Mouse (Mus musculus): ENCODE data around the gene Ccm2. TPM values are rescaled to one million over a fixed set of nuclear protein-coding genes. Genes with fewer than 3 reads are reported as not detected.

Gene Ccm2
- polyA plus RNA-seq, 1 experiment from 2014 or later: 89.7 TPM

GRCm38 (mm10) chr11:6563201-6563600 lies 16.5 kb downstream of the Ccm2 start:
- no peak overlapping the region for H3K9ac ChIP-seq
- no peak overlapping the region for H3K27ac ChIP-seq
- ATAC-seq (ENCODE audit: insufficient number of reproducible peaks, low FRiP score, low TSS enrichment, low read depth): no peak
- no peaks in the 10 kb centered on the region for H3K27me3 ChIP-seq
- peaks cover 7% of the 10 kb centered on the region; the same call in 1 of the 2 replicates for H3K4me1 ChIP-seq
- no peak overlapping the region for H3K4me2 ChIP-seq
- H3K4me3 ChIP-seq: no peak overlapping the region
- H3K9me3 ChIP-seq: no peaks in the 10 kb centered on the region
- H3K36me3 ChIP-seq: peaks cover 3% of the 10 kb centered on the region; the same call in 1 of the 2 replicates
- WGBS: 88% methylated on average over 4 of the region's 4 CpGs

GRCm38 (mm10) chr11:6566496-6566895 lies 19.8 kb downstream of the Ccm2 start:
- H3K36me3 ChIP-seq: peaks cover 17% of the 10 kb centered on the region
- H3K9ac ChIP-seq: no peak overlapping the region
- ATAC-seq (ENCODE audit: insufficient number of reproducible peaks, low FRiP score, low TSS enrichment, low read depth): no peak
- no peak overlapping the region for H3K4me2 ChIP-seq
- no peaks in the 10 kb centered on the region for H3K9me3 ChIP-seq
- peaks cover 4% of the 10 kb centered on the region; the same call in 1 of the 2 replicates for H3K4me1 ChIP-seq
- 51% methylated on average over 4 of the region's 4 CpGs for WGBS
- H3K27me3 ChIP-seq: no peaks in the 10 kb centered on the region
- H3K4me3 ChIP-seq: no peak overlapping the region
- no peak overlapping the region for H3K27ac ChIP-seq

- no peak for ATAC-seq (ENCODE audit: insufficient number of reproducible peaks, low FRiP score, low TSS enrichment, low read depth)
- H3K4me3 ChIP-seq: no peak overlapping the region
- H3K9me3 ChIP-seq: no peaks in the 10 kb centered on the region
- WGBS: 90% methylated on average over 8 of the region's 8 CpGs
- H3K9ac ChIP-seq: no peak overlapping the region
- no peaks in the 10 kb centered on the region for H3K27me3 ChIP-seq
- peaks cover 17% of the 10 kb centered on the region for H3K36me3 ChIP-seq
- no peak overlapping the region for H3K27ac ChIP-seq
- no peak overlapping the region for H3K4me2 ChIP-seq
- H3K4me1 ChIP-seq: no peaks in the 10 kb centered on the region
Observed at GRCm38 (mm10) chr11:6567951-6568350, 21.3 kb downstream of the Ccm2 start.

GRCm38 (mm10) chr11:6568584-6569409 lies 22.1 kb downstream of the Ccm2 start:
- Histone ChIP-seq H3K36me3 (peaks cover 17% of the 10 kb centered on the region), H3K27me3 (no peaks in the 10 kb centered on the region), H3K9me3 (no peaks in the 10 kb centered on the region), H3K27ac (no peak overlapping the region), H3K4me2 (no peak overlapping the region), H3K9ac (no peak overlapping the region), H3K4me1 (no peaks in the 10 kb centered on the region), H3K4me3 (no peak overlapping the region)
- no peak for ATAC-seq (ENCODE audit: insufficient number of reproducible peaks, low FRiP score, low TSS enrichment, low read depth)
- 70% methylated on average over 11 of the region's 11 CpGs for WGBS

DNA sequence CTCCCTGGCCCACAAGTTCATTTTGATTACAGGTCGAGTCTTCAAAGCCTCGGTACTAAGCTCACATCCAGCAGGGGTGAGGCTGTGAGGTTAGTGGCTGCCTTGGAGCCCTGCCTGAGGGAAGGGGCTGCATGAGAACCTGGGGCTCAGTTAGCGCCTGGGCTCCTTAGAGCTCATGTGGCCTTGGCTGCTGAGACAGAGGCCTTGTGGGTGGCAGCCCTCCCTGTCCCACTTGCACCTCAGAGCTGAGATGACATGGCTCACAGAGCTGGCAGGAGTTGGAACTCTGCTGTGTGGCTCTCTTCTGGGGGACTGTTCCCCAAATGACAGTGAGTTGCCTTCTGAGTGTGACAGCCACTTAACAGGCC lies 22.7 kb downstream of the Ccm2 start:
- no peaks in the 10 kb centered on the region for H3K9me3 ChIP-seq
- no peak for ATAC-seq (ENCODE audit: insufficient number of reproducible peaks, low FRiP score, low TSS enrichment, low read depth)
- no peak overlapping the region for H3K9ac ChIP-seq
- no peak overlapping the region for H3K4me2 ChIP-seq
- H3K4me1 ChIP-seq: no peaks in the 10 kb centered on the region
- H3K36me3 ChIP-seq: peaks cover 18% of the 10 kb centered on the region
- H3K27me3 ChIP-seq: no peaks in the 10 kb centered on the region
- no peak overlapping the region for H3K27ac ChIP-seq
- WGBS: 48% methylated on average over 3 of the region's 3 CpGs
- H3K4me3 ChIP-seq: no peak overlapping the region

DNA sequence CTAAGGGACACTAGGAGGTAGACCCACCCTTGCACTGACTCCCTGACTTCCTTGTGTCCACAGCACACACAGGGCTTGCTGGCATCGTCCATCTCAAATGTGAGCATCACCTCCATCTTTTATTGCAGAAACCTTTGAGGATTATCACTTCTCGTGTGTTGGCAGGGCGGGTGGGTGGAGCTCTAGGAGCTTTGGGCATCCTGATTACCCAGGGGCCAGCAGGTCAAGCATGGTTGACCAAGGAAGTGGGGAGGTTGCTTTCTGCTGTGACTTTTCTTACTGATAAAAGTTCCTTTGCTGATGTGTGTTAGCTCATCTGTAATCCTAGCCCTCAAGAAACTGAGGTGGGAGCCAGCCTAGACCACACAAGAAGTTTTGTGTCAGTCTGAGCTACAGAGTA lies 29.5 kb downstream of the Ccm2 start:
- no peak overlapping the region for H3K27ac ChIP-seq
- no peaks in the 10 kb centered on the region for H3K4me1 ChIP-seq
- H3K9ac ChIP-seq: no peak overlapping the region
- H3K9me3 ChIP-seq: no peaks in the 10 kb centered on the region
- H3K4me3 ChIP-seq: no peak overlapping the region
- no peak for ATAC-seq (ENCODE audit: insufficient number of reproducible peaks, low FRiP score, low TSS enrichment, low read depth)
- peaks cover 32% of the 10 kb centered on the region for H3K36me3 ChIP-seq
- 92% methylated on average over 3 of the region's 3 CpGs for WGBS
- no peaks in the 10 kb centered on the region for H3K27me3 ChIP-seq
- no peak overlapping the region for H3K4me2 ChIP-seq

- peaks cover 25% of the 10 kb centered on the region for H3K36me3 ChIP-seq
- no peaks in the 10 kb centered on the region for H3K27me3 ChIP-seq
- no peak overlapping the region for H3K27ac ChIP-seq
- WGBS: 89% methylated on average over 7 of the region's 7 CpGs
- H3K9me3 ChIP-seq: no peaks in the 10 kb centered on the region
- ATAC-seq (ENCODE audit: insufficient number of reproducible peaks, low FRiP score, low TSS enrichment, low read depth): no peak
- H3K9ac ChIP-seq: no peak overlapping the region
- no peak overlapping the region for H3K4me2 ChIP-seq
- no peak overlapping the region for H3K4me3 ChIP-seq
- no peaks in the 10 kb centered on the region for H3K4me1 ChIP-seq
Observed at GRCm38 (mm10) chr11:6579361-6579760, 32.7 kb downstream of the Ccm2 start.

DNA sequence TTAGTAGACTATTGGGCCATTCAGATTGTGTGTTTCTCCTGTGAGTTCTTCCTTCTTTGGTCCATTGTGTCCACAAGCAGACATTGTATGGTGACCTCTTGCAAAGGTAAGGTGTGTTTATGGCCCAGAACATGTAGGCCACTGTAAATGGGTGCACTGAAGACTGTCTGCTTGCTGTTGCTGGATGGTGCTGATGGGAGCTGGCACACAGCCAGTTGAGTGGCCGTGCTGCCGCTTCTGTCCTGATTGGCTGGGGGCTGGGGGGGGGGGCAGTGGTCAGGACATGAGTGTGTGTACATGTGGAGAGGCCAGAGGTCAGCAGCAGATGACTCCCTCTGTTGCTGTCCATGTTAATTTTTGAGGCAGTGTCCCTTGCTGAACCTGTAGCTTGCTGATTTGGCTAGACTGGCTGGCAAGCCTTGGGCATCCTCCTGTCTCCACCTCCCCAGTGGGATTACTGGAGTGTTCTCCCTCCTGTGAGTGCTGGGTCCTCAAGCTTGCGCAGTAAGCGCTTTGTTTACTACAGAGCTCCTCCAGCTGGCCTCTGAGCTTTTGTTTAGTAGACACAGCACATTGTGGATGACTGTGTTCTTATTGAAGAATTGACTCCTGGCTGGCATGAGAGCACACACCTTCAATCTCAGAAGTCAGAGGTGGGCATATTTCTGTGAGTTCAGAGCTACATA lies 33.5 kb downstream of the Ccm2 start:
- no peak overlapping the region for H3K27ac ChIP-seq
- H3K4me3 ChIP-seq: no peak overlapping the region
- H3K27me3 ChIP-seq: no peaks in the 10 kb centered on the region
- no peak for ATAC-seq (ENCODE audit: insufficient number of reproducible peaks, low FRiP score, low TSS enrichment, low read depth)
- no peaks in the 10 kb centered on the region for H3K4me1 ChIP-seq
- WGBS: 79% methylated on average over 4 of the region's 4 CpGs
- no peak overlapping the region for H3K9ac ChIP-seq
- peaks cover 30% of the 10 kb centered on the region for H3K36me3 ChIP-seq
- H3K4me2 ChIP-seq: no peak overlapping the region
- H3K9me3 ChIP-seq: no peaks in the 10 kb centered on the region

- Histone ChIP-seq H3K27ac (no peak overlapping the region), H3K4me2 (no peak overlapping the region), H3K4me1 (no peaks in the 10 kb centered on the region), H3K9me3 (no peaks in the 10 kb centered on the region), H3K4me3 (no peak overlapping the region), H3K36me3 (peaks cover 31% of the 10 kb centered on the region), H3K27me3 (no peaks in the 10 kb centered on the region), H3K9ac (no peak overlapping the region)
- ATAC-seq (ENCODE audit: insufficient number of reproducible peaks, low FRiP score, low TSS enrichment, low read depth): no peak
- WGBS: 80% methylated on average over 2 of the region's 2 CpGs
Observed at GRCm38 (mm10) chr11:6581560-6581959, 34.9 kb downstream of the Ccm2 start.

GRCm38 (mm10) chr11:6585748-6586147 lies 39.1 kb downstream of the Ccm2 start:
- Histone ChIP-seq H3K4me3 (no peak overlapping the region), H3K36me3 (peaks cover 49% of the 10 kb centered on the region), H3K27me3 (no peaks in the 10 kb centered on the region), H3K9ac (no peak overlapping the region), H3K4me1 (no peaks in the 10 kb centered on the region), H3K9me3 (no peaks in the 10 kb centered on the region), H3K27ac (no peak overlapping the region), H3K4me2 (no peak overlapping the region)
- WGBS: 91% methylated on average over 8 of the region's 8 CpGs
- ATAC-seq (ENCODE audit: insufficient number of reproducible peaks, low FRiP score, low TSS enrichment, low read depth): no peak

DNA sequence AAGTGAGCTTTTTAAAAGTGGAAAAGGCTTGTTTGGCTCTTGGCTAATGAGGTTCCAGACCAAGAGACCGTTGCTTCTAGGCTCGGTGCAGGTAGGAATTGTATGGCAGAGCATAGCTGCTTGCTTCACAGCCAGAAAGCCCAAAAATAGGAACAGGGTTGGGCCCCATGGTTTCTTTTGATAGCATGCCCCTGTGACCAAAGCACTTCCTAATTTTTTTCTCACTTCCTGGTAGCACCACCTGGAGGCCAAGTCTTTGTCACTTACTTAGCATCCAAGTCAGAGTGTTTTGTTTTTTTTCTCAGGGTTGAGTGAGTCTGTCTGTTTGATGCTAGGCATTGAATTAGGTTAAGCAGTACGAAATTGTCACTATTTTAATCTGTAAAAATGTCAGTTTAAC lies 40.0 kb downstream of the Ccm2 start:
- Histone ChIP-seq H3K9ac (no peak overlapping the region), H3K36me3 (peaks cover 58% of the 10 kb centered on the region), H3K9me3 (no peaks in the 10 kb centered on the region), H3K4me2 (no peak overlapping the region), H3K4me3 (no peak overlapping the region), H3K27ac (no peak overlapping the region), H3K4me1 (no peaks in the 10 kb centered on the region), H3K27me3 (no peaks in the 10 kb centered on the region)
- no peak for ATAC-seq (ENCODE audit: insufficient number of reproducible peaks, low FRiP score, low TSS enrichment, low read depth)
- WGBS: 90% methylated on average over 3 of the region's 3 CpGs

DNA sequence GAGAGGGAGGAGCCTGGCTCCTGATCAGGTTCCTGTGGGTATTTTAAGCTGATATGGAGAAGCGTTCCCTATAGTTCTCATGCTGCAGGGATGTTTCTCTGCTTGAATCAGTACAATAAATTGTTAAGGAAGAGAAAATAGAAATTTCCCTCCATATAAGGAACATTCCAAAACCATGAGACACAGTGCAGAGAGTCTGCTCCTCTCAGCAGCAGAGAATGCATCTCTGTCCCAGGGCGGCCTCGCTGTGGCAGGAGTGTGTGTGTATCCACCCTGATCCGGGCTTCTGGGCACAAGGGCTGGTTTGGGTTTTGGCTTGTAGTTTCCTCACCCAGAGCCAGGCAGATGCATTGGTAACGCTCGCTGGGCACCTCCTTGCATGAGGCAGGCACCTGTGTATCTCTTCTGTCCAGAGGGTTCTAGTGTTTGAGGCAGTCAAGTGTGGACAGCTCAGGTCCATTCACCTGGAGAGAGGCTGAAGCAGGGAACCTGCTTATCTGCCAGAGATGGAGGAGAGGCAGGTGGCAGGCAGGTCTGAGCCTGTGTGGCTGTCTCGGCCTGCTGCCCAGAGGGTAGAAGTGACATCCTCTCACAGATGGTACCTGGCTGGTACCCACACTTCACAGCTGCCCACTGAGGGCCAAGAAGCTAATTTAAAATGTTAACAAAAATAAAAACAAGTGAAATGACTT lies 40.7 kb downstream of the Ccm2 start:
- Histone ChIP-seq H3K27me3 (no peaks in the 10 kb centered on the region), H3K9me3 (no peaks in the 10 kb centered on the region), H3K9ac (no peak overlapping the region), H3K27ac (no peak overlapping the region), H3K4me3 (no peak overlapping the region), H3K36me3 (peaks cover 65% of the 10 kb centered on the region), H3K4me1 (no peaks in the 10 kb centered on the region), H3K4me2 (no peak overlapping the region)
- no peak for ATAC-seq (ENCODE audit: insufficient number of reproducible peaks, low FRiP score, low TSS enrichment, low read depth)
- 79% methylated on average over 7 of the region's 7 CpGs for WGBS
